Mouse (Mus musculus) CD4-positive naive resting alpha-beta T cell, adult 57 days (primary cell): Measurements from ENCODE around the gene Cxcl16. TPM values are rescaled to one million over a fixed set of nuclear protein-coding genes. Genes with fewer than 3 reads are reported as not detected.

Experiments
- total RNA-seq: library from RNA; stranded (reverse); gene quantifications from one replicate; pipeline ENCODE4 v1.2.4, GENCODE M21; 2023

The Cxcl16 gene
- 2.3 TPM for total RNA-seq

GRCm38 (mm10) chr11:70459601-70460101, at the start of gene Cxcl16:
TSS of gene Cxcl16 (minus strand) at chr11:70459984.

GRCm38 (mm10) chr11:70504970-70505369, 45.2 kb upstream of the Cxcl16 start, which contains the start of gene Tm4sf5:
TSS of gene Tm4sf5 (plus strand) at chr11:70505244.

GRCm38 (mm10) chr11:70458688-70459600, 840 bp downstream of the Cxcl16 start, which contains the start of gene Zmynd15:
TSS of gene Zmynd15 (plus strand) at chr11:70459433.

GRCm38 (mm10) chr11:70451797-70452498, 7.8 kb downstream of the Cxcl16 start, which contains the start of gene Med11:
TSS of gene Med11 (plus strand) at chr11:70451919.

GRCm38 (mm10) chr11:70432048-70432894, 27.5 kb downstream of the Cxcl16 start, which contains the start of gene Arrb2:
TSS of gene Arrb2 (plus strand) at chr11:70432635.

GRCm38 (mm10) chr11:70409594-70410296, 50.0 kb downstream of the Cxcl16 start, which contains the start of gene Pelp1:
TSS of gene Pelp1 (minus strand) at chr11:70410031.

Other genes with a start within 250 kb of the Cxcl16 start
- gene Slc16a11, start 247.2 kb downstream of the Cxcl16 start, total RNA-seq = not detected
- gene Slc16a13, start 238.9 kb downstream of the Cxcl16 start, total RNA-seq = 3.4 TPM
- gene Bcl6b, start 230.2 kb downstream of the Cxcl16 start, total RNA-seq = 0.77 TPM
- gene 0610010K14Rik, start 222.1 kb downstream of the Cxcl16 start, total RNA-seq = 70.5 TPM
- 4.8 TPM for gene Gm21988, start 220.2 kb downstream of the Cxcl16 start, total RNA-seq
- gene Rnasek, start 220.1 kb downstream of the Cxcl16 start, total RNA-seq = 68.2 TPM
- gene Alox12, start 204.6 kb downstream of the Cxcl16 start, total RNA-seq = 1.1 TPM
- not detected for gene Alox12e, start 137.4 kb downstream of the Cxcl16 start, total RNA-seq
- 0.68 TPM for gene Alox15, start 108.0 kb downstream of the Cxcl16 start, total RNA-seq
- 27.0 TPM for gene Pelp1, start 50.0 kb downstream of the Cxcl16 start, total RNA-seq
- 347 TPM for gene Arrb2, start 27.3 kb downstream of the Cxcl16 start, total RNA-seq
- gene Med11, start 8.1 kb downstream of the Cxcl16 start, total RNA-seq = 39.9 TPM
- gene Zmynd15, start 551 bp downstream of the Cxcl16 start, total RNA-seq = 1.1 TPM
- gene Tm4sf5, start 45.3 kb upstream of the Cxcl16 start, total RNA-seq = 1.5 TPM
- gene Vmo1, start 54.6 kb upstream of the Cxcl16 start, total RNA-seq = not detected
- not detected for gene Gltpd2, start 59.2 kb upstream of the Cxcl16 start, total RNA-seq
- gene Psmb6, start 65.4 kb upstream of the Cxcl16 start, total RNA-seq = 129 TPM
- gene Gm40193, start 73.0 kb upstream of the Cxcl16 start, total RNA-seq = not detected
- 7.3 TPM for gene Pld2, start 80.1 kb upstream of the Cxcl16 start, total RNA-seq
- 201 TPM for gene Mink1, start 102.9 kb upstream of the Cxcl16 start, total RNA-seq
- gene 4930544D05Rik, start 155.9 kb upstream of the Cxcl16 start, total RNA-seq = 1.0 TPM
- 3.2 TPM for gene Chrne, start 159.2 kb upstream of the Cxcl16 start, total RNA-seq
- not detected for gene Gp1ba, start 179.1 kb upstream of the Cxcl16 start, total RNA-seq
- gene Rnf167, start 187.3 kb upstream of the Cxcl16 start, total RNA-seq = 233 TPM
- 53.6 TPM for gene Slc25a11, start 187.5 kb upstream of the Cxcl16 start, total RNA-seq
- gene Pfn1, start 194.7 kb upstream of the Cxcl16 start, total RNA-seq = 1,552 TPM
- gene Eno3, start 197.2 kb upstream of the Cxcl16 start, total RNA-seq = 29.3 TPM
- 23.4 TPM for gene Spag7, start 209.4 kb upstream of the Cxcl16 start, total RNA-seq
- 37.9 TPM for gene Camta2, start 228.1 kb upstream of the Cxcl16 start, total RNA-seq
- 0.62 TPM for gene Inca1, start 240.2 kb upstream of the Cxcl16 start, total RNA-seq
- 26.1 TPM for gene Kif1c, start 240.6 kb upstream of the Cxcl16 start, total RNA-seq